Mouse (Mus musculus) gastrocnemius, postnatal 25 days (tissue): Measurements from ENCODE around the gene Kmo. TPM values are rescaled to one million over a fixed set of nuclear protein-coding genes. Genes with fewer than 3 reads are reported as not detected.
A peak's percentile ranks its signal among the peaks of the same experiment; 100 is the strongest.

Experiments
- DNase-seq: peaks from one replicate; pipeline ENCODE4 v3.0.0; 2022
- long read RNA-seq, 2 experiments: library from polyadenylated mRNA; stranded (forward); transcript quantifications; one replicate each; pipeline ENCODE4 v2.0.0; 2021
- total RNA-seq, 2 experiments: library from RNA; stranded (reverse); gene quantifications; 1 replicate in 1 of 2; 2 replicates in 1 of 2; pipeline ENCODE4 v1.2.3; 2021

Kmo gene
- total RNA-seq, result under 1 TPM; 0.26 to 0.27 TPM
- long read RNA-seq, experiment 1, partial matches to known transcripts, result 0 of 3 reads
- long read RNA-seq, experiment 1, other reads (novel, unspliced or antisense), result 3 of 3 reads
- long read RNA-seq, experiment 2, partial matches to known transcripts, result 0 of 1 reads
- long read RNA-seq, experiment 2, other reads (novel, unspliced or antisense), result 1 of 1 reads

DNA sequence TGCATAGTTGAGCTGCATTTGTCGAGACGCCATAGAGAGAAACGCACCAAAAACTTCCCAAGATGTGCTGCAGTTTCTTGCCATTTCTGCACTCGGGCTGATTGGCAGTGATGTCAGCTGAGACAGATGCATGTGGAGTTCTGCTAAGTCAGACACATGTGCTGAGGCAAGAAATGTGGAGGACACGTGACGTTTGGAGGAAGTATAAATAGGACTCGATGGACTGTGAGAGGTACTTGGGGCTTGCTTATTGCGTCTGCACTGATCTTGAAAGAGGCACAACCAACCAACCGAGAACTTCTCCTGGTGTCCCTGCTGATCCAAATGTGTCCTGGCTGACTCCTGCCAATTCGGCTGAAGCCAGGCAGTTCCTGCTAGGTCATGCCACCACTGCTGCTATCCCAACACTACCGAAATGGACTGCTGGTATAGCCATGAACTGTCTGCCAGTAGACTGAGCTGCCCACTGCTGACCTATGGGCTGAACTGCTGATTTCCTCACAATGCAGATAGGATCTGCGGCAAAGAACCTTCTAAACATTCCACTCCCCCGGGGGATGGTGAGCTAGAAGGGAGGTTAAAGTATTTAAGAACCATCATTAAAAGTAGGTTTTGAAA, at the start of gene Kmo:
TSS of gene Kmo (plus strand) at position 568 of the 618 bp plus-strand sequence.
- DNase-seq, result no peak

DNA sequence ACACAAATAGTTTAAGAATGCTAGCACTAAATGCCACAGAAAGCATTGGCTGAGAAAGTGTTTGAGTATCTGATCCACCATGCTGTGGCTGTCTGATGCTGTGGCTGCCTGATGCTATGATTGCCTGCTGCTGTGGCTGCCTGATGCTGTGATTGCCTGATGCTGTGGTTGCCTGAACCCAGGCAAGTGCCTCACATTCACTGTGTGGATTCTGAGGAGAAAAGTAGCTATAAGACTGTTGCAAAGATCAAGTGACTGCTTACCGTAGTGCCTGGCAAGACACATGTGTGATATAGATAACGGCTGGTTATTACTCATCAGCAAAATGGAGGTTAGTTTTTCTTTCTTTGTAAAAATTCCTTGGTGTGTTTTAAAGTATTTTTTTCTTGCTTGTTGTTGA, 46.1 kb upstream of the Kmo start:
- DNase-seq, result no peak

DNA sequence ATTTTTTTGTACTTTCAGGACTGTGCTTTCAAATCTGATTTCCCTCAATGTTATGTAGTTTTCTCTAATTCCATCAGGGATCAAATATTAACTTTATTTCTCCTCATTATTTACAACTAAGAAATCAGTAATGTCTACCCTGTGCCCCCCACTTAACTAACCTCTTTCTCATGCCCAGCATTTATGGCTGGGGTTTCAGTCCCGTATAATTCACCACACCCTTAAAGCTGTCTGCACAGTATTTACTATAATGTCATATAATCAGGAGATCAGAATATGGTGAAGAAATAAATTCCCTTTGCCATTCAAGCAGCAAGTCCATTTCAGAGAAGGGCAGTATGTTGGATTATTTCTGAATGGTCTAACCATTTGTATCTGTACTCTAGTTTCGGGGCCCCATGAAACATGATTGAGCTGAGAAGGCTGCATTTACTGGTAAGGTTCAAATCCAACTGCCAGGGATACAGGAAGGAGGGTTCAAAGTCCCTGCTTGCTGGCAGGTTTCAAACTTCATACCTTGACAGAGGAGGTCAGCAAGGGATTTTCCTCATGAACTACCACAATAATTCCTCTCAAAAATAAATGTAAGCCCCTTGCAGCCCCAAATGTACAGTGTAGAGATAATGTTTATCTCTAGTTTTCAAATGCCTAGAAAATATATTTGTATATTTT, 41.6 kb upstream of the Kmo start:
- DNase-seq, result no peak

DNA sequence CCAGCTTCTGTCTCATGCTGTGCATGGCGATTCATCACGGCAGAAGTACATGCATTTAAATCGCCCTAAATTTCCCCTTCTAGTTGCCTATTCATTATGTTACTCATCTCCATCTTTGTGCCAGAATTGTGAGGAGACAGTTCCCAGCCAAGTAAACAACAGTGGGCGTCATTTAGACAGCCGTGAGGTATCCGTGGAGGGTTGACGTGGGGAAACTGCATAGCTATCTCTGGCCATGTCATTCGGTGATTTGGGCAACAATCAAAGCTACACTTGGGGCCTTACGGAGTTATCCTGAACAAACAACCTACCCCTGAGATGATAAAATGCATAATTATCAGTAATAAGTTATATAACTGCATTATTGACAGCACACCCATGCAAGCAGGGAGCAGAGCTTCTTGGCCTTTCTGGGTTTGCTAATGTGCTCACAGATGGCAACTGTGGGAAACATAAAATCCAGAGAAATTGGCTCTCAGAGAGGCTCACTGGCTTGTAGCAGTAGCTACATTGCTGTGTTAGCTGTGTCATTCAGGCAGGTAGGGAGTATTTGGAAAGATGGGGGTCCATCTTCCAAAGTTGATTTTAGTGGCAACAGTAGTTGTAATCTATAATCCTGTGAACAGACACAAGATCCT, 40.5 kb upstream of the Kmo start:
- DNase-seq, result no peak

DNA sequence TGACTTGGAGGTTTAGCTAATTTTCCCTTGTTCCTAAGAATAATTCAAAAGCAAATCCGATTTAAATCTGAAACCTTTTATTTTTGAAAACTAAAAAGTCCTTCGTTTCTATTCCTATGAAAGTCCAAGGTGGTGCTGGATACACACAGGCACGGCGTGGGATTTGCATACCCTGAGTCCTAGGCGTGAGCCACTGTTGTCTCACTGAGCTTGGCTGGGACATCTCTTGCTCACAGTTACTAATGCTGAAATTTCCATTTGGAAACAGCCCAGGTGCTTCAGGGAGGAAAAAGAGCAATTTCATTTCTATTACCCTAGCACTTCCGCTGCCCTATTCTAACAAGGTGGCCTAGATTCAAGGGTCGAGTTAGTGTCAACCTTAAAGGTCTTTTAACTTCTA, 39.8 kb upstream of the Kmo start:
- DNase-seq, result no peak

DNA sequence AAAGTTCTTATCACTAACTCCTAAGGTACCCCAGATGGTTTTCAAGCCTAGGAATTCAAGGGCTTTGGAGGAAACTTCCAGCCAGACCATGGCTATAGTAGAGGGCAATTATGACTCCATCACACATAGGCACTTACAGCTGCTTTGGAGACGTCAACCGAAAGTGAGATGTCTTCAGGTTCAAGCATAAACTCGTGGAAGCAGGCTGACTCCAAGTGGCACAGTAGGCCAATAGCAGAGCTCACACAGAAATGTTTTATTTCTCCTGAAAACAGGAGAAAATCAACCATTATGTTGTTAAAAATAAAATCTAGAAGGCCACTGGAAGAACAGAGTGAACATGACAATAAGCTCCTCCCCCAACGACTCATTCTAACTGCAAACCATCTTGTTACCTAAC, 37.4 kb upstream of the Kmo start:
- DNase-seq, result no peak

DNA sequence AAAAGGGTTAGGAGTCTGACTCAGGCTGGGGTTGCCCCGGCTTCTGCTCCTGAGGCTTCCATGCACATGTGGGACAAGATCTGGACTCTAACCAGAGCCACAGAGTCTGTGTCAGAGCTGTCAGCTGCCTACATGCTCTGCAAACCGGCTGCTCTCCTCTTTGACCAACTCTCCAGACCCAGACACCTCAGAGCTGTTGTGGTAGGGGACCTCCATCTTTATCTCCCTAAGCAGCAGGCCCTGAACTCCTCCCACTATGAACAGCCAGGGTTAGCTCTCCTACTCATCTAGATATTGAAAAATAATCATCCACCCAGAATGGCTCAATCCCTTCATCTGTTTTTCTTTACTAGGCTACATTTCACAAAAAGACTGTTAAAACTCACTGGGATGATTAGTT, 34.9 kb upstream of the Kmo start:
- DNase-seq, result no peak

DNA sequence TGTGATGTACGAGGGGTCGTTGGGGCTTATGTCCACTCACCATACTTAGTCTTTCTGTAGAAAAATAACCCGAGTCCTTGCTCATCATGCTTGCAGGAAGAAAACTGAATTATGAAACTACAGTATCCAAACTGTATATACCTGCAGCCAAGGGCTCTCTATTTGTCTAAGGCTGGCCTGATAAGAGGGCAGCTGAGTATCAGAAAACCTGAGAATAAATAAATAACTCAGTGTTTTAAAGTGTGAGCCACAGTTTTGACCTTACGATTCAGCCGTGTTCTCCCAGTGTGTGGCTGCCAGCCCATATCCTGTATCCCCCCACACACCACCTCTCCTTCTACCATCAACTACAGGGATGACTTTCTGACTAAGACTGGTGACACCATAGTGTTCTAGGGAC, 33.5 kb upstream of the Kmo start:
- no peak for DNase-seq

DNA sequence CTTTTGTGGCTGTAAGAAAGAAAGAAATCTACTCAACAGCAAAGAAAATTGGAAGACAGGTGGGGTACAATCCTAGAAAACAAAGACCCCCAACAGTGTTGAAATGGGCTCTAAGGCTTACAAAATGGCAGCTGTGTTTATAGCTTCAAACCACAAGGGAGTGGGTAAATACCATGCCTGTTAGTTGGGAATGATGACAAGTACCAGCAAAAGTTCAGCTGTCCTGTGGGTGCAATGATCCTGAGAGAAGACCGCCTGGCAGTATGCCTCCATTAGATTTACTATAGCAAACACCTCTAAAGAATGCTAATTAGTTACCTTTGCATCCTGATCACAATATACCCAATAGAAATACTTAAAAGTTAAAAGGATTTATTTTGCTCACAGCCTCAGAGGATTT, 27.3 kb upstream of the Kmo start:
- DNase-seq, result no peak

DNA sequence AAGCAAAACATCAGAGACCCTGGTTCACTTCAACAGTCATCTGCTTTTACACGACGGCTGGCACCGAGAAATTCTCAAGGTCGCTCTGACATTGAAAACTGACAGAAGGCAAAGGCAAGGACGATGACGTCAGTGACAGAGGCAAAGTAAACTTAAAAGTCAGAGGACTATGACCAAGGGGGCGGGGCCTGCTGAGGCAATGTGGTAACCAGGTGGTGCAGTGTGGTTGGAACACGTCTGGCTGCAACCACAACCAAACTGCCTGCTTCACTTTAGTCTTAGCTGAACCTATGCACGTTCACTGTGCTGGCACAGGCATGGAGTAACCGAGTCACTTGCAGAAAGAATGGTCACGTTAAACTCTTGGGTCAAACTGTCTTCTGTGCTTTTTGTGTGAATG, 17.9 kb upstream of the Kmo start:
- no peak for DNase-seq

DNA sequence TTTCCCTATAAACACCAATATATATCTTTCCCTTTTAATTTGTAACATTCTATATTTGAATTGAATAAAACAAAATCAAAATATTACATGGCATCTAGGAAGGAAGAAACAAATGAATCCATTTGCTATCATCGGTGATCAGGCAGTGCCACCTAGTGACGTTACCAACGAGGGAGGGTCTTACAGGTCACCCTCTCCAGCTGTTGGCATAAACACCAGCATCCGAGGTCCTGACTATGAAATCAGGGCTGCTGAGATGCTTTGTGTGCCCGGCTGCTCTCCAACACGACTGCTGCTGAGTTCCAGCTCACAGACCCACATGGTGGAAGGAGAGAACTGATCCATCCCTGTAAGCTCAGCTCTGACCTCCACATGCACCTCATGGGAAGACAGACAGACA, 16.8 kb upstream of the Kmo start:
- no peak for DNase-seq

DNA sequence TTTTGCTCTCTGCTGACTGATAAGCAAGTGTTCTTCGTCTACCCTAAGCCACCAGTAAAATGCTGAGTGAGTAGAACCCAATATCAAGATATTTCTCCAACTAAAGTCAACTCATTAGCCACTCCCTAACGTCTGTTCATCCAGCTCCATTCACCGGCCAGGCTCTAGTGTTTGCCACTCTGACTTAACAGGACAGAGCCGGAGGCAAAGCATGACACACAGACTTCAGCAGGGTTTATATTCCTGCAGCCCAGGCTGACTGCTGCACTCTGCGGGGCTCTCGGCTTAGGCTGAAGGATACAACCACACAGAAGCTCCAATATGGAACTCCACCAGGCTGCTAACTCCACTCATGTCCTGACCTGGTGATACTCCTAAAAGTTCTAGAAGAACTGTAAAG, 12.9 kb upstream of the Kmo start:
- DNase-seq, result no peak

DNA sequence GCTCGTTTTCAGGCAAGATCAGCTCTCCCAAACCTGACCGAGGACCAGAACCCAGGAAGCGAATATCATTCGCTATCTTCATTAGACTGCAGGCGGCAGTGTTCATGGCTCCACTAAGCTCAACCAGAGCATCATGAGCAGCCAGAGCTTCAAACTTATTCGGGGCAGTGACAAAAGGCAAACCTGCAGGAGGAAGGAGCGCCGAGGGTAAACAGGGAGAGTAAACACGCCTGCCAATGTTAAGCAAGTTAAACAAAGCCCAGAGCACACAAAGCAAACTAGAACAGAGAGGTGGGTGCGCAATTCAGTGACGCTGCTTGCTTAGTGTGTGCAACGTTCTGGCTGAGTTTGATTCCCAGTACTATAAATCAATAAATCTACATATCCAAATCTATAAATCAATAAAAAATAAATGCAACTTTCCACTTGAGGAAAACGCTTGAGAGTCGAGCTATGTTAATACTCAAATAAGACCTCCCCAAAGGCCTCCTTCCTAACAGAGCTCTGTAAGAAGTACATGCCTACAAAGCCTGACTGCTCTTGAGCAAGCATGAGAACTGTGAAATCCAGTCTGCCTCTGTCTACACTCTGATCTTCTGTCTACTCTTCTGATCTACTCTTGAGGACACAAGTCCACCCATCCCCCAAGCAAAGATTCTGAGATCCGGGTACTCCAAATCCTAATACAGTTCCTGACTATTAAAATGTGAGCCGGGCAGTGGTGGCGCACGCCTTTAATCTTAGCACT, 12.2 kb upstream of the Kmo start:
- DNase-seq, result no peak

DNA sequence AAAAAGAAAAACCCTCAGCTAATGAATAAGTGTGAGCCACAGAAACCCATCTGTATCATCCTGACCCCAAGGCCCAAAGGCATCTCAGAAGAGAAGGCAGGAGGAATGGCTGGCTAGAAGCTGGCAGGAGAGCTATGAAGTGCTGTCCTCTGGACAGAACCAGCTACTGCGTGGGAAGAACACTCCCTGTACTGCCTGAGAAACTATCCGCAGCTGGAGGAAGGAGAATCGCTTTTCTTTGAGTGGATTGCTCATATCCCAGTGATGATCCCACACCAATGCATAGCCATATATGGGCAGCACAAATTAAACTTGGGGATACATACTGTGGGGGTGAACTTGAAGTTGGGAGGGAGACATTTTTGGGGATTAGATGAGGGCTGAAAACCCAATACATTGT, 11.5 kb upstream of the Kmo start:
- no peak for DNase-seq

DNA sequence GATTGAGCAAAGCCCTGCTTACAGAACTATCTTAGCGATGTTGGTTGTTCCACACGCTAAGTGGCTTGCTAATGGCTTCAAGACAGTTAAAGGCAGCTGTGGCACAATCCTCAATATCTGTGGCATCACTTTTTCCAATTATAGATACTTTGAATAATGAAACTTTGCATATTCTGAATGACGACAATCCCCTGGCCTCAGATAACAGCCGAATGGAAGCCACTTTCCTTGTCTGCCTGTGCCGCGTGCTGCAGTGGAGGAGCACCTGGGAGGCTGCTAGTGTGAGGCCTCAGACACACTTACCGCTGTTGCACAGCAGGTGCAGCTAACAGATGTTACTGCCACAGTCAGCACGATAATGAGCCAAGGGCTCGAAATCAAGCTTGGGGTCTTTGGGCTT, 5.2 kb upstream of the Kmo start:
- DNase-seq, result no peak

DNA sequence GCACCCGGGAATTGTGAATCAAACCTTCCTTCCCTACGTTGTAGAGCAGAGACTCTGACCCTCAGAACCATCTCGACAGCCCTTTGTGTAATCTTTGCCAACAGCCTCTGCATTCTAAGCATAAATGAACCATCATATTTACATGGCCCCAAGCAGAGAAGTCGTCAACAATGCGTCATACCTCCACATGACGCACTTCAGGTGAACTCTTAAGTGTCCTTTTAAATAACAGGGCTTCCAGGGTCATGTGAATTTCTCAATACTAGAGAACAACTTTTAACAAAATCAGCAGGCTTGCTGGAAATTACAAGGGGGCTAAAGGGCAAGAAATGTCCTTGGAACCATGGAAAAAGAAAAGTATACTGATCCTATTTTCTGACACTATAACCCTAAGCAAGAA, 3.5 kb downstream of the Kmo start:
- no peak for DNase-seq

DNA sequence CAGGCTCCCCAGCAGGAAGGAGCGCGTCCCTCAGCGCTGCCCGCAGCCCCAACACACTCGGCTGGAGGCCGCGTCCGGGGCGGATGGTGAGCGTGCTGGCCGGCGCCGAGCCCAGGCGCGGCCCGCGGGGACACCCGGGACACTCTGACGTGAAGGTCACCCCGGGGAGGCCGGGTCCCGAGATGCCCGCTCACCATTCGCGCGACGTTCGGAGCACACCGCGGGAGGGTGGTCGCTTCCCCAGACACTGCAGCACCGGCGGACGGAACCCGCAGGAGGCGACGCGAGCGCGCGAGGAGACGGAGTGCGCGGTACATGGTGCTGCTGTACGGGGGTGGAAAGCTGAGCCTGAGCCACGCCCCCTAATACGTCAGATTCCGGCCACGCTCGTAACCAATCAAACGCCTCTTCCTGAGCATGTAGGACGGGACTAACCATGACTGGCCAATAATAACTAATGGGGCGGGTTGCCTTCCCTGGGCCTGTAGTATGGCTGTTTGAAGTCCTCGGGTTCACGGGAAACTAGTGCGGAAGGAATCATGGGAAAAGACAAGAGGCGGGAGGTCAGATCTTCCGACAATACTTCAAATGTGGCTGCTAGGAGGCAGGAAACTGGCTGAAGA, 5.2 kb downstream of the Kmo start, which contains the start of gene Fh1:
TSS of gene Fh1 (minus strand) at position 379 of the 623 bp plus-strand sequence.
- peak; percentile 96 for DNase-seq

DNA sequence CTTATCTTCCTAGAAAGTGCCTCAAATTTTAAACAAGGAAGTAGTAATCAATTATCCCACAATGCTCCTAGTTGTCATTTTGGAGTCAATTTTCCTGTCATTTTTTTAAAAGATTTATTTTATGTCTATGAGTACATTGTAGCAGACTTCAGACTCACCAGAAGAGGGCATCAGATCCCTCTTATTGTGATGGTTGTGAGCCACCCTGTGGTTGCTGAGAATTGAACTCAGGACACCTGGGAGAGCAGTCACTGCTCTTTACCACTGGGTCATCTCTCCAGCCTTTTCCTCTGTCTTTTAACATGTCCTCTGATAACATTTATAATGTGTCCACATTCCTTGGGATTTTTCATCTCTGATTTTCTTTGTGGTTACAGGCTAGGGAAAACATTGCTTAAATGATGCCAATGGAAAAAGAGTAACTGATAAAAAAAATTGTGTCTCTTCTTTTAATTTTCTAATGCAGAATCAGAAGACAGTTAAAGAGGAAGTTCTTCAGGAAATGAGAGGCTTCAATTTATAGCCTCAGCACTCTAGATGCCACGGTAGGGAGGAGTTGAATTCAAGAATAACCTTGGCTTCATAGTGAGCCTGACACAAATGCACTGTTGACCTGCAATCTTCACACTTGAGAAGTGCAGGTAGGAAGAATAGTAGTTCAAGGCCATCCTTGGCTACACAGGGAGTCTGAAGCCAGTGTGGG, 6.0 kb downstream of the Kmo start:
- DNase-seq, result no peak

DNA sequence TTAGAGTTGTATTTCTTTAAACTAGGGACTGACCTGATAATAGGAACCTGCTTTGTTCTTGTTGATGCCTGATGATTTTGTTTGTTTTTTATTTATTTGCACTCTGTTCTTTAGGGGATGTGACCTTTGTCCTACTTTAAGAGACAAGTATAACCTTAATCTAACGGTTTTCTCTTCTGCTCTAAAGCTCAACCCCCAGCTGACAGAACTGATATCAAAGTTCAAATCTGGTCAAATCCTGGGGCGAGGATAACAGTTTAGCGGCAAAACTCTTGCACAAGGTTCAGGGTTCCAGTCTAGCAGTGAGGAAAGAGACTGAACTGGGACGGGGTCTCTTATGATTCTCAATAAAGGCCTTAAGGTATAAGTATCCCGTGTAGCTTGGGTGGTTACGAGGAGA, 9.1 kb downstream of the Kmo start:
- no peak for DNase-seq

DNA sequence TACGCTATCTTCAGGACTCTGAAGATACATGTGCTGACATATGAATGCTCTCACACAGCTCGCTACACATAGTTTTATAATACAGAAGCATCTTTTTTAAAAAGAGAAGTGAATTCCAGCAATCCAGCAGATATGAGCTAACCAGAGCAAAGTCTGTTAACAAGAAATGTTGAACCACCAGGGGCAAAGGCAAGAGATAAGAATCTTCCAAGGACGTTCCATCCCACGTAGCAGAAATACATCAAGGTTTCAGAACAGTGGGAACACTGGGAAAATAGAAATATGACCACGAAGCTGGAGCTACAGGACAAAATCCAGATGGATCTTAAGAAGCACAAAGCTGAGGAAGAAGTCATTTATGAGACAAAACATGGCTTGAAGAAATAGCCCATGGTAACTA, 10.2 kb downstream of the Kmo start:
- DNase-seq, result no peak

DNA sequence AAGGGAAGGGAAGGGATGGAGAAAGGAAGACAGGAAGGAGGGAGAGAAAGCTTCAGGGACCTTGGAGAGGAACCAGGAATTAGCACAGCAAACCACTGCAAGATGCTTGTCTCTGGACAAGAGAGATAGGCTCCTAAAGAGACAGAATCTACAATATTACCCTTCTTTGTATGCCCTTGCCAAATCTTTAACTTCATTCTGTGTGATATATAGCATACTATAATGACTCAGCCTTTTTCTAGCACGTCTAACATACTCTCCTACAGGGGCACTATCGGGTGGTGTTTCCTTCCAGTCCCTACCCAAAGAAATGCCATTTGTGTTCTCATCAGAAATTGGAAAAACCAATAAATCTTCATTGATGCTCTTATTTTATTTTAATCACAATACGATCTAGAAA, 10.9 kb downstream of the Kmo start:
- DNase-seq, result no peak
